Mouse (Mus musculus): ENCODE data around the gene Pcbp1.
"Not testable (repeated sequence)": the region's sequence is repeated elsewhere in the genome, so short reads cannot be mapped to it uniquely, and the experiment has no call there.

DNA sequence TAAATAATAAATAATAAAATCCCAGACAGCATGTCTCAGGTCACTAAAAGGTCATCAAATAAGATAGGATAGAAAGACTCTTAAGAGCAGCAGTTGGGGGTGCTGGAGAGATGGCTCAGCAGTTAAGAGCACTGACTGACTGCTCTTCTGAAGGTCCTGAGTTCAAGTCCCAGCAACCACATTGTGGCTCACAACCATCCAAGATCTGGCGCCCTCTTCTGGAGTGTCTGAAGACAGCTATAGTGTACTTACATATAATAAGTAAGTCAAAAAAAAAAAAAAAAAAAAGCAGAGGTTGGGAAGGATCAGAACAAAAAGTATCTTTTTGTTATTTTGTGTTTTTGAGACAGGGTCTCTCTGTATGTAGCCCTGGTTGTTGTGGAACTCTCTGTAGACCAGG lies 31.1 kb upstream of the Pcbp1 start:
- TF ChIP-seq CTCF (IDR thresholded peaks at IDR 0.05; ENCODE audit: extremely low read depth, insufficient read length, insufficient replicate concordance, low read depth, low read length) = 0 out of 2 replicates have a peak, but pooled peaks have one; percentile 8
- not testable (repeated sequence) for TF ChIP-seq POLR2A (IDR thresholded peaks at IDR 0.05; ENCODE audit: low read depth, low read length)

All from small intestine, adult 2 months (tissue).